Mouse (Mus musculus): Measurements from ENCODE around the gene Obox7. TPM values are rescaled to one million over a fixed set of nuclear protein-coding genes. Genes with fewer than 3 reads are reported as not detected.

Gene Obox7
- not detected in 2 replicates for polyA plus RNA-seq (2012; rRNA removed)

GRCm38 (mm10) chr7:14659196-14659595 is at the start of gene Obox7:
Gene Obox7 (plus strand): TSS chr7:14659496.

Other genes starting within 250 kb of the Obox7 start
- not detected in 2 replicates for gene Sult2a8, start 212.7 kb upstream of the Obox7 start, polyA plus RNA-seq (2012; rRNA removed)
- not detected in 2 replicates for gene Sult2a7, start 165.3 kb upstream of the Obox7 start, polyA plus RNA-seq (2012; rRNA removed)
- gene Vmn1r90, start 96.0 kb upstream of the Obox7 start, polyA plus RNA-seq (2012; rRNA removed), result not detected in 2 replicates